Mouse (Mus musculus): ENCODE measurements around the gene Hist1h4b.

- TF ChIP-seq CTCF (IDR thresholded peaks at IDR 0.05; ENCODE audit: low read depth, low read length) (no peak), POLR2A (IDR thresholded peaks at IDR 0.05; ENCODE audit: extremely low read depth, insufficient read depth, low read length) (no peak)
These were observed 19.7 kb upstream of the Hist1h4b start for GRCm38 (mm10) chr13:23737091-23737490.
